Comparison of ENCODE assay signal across 20 mouse cellular contexts in genomic region chr2:160267828-160268453, GRCm38 (mm10).
DNase-seq lines count a peak whose midpoint lies in the region; ATAC-seq and TF ChIP-seq lines count a peak whose summit lies in the region.
"Had no signal": no experiment of that assay in that cellular context is flagged by ENCODE, and none has a peak within 500 bp of the region (broad histone marks: within the 10 kb centered on the region; RNA-seq: fewer than 3 reads in every experiment).

No protein-coding gene starts in this region.

- H3K4me1 ChIP-seq in kidney, adult 2 months (ENCODE audit: control insufficient read depth, insufficient read depth, low read length), result no peaks in the 10 kb centered on the region
- H3K4me1 ChIP-seq in liver, embryonic 16.5 days (ENCODE audit: control insufficient read depth, low read depth, low read length), result no peaks in the 10 kb centered on the region
- H3K4me1 ChIP-seq in liver, embryonic 12.5 days, result no peaks in the 10 kb centered on the region
- H3K4me1 ChIP-seq in liver, postnatal 0 days (ENCODE audit: insufficient read depth), result no peaks in the 10 kb centered on the region
- H3K4me1 ChIP-seq in hindbrain, embryonic 13.5 days (replicated peaks), result no peaks in the 10 kb centered on the region
- H3K4me1 ChIP-seq: embryonic facial prominence, embryonic 13.5 days; hindbrain, embryonic 15.5 days; intestine, embryonic 15.5 days; midbrain, embryonic 13.5 days; neural tube, embryonic 15.5 days had no signal

- TF ChIP-seq EP300 in liver, postnatal 0 days (IDR thresholded peaks at IDR 0.05; ENCODE audit: low read depth), result no peak

- no peaks in the 10 kb centered on the region for H3K27me3 ChIP-seq in kidney, adult 2 months (replicated peaks; ENCODE audit: control insufficient read depth, insufficient read depth, low read length)
- H3K27me3 ChIP-seq in liver, embryonic 16.5 days (ENCODE audit: control insufficient read depth, insufficient read depth, low read depth, low read length), result no peaks in the 10 kb centered on the region
- H3K27me3 ChIP-seq in liver, embryonic 12.5 days (replicated peaks), result no peaks in the 10 kb centered on the region
- no peaks in the 10 kb centered on the region for H3K27me3 ChIP-seq in liver, postnatal 0 days (ENCODE audit: insufficient read depth, low read length)
- no peaks in the 10 kb centered on the region for H3K27me3 ChIP-seq in hindbrain, embryonic 13.5 days
- H3K27me3 ChIP-seq: CH12.LX; heart, embryonic 13.5 days; hindbrain, embryonic 15.5 days; intestine, embryonic 15.5 days; midbrain, embryonic 13.5 days; neural tube, embryonic 15.5 days had no signal

- H3K9me3 ChIP-seq in liver, embryonic 16.5 days (replicated peaks; ENCODE audit: control insufficient read depth, low read length), result no peaks in the 10 kb centered on the region
- no peaks in the 10 kb centered on the region for H3K9me3 ChIP-seq in liver, embryonic 12.5 days (replicated peaks)
- no peaks in the 10 kb centered on the region for H3K9me3 ChIP-seq in liver, postnatal 0 days (ENCODE audit: low read length)
- H3K9me3 ChIP-seq in hindbrain, embryonic 13.5 days, result no peaks in the 10 kb centered on the region
- H3K9me3 ChIP-seq: embryonic facial prominence, embryonic 13.5 days; heart, embryonic 13.5 days; hindbrain, embryonic 15.5 days; intestine, embryonic 15.5 days; midbrain, embryonic 13.5 days; neural tube, embryonic 15.5 days had no signal

- TF ChIP-seq CTCF in kidney, adult 2 months (conservative IDR thresholded peaks at IDR 0.05; ENCODE audit: insufficient read depth, insufficient read length, low read depth, low read length), result no peak
- no peak for TF ChIP-seq CTCF in liver, postnatal 0 days (IDR thresholded peaks at IDR 0.05; ENCODE audit: low read depth)

- no peak overlapping the region for H3K9ac ChIP-seq in liver, embryonic 16.5 days (ENCODE audit: low read depth, low read length)
- no peak overlapping the region for H3K9ac ChIP-seq in liver, embryonic 12.5 days
- no peak overlapping the region for H3K9ac ChIP-seq in liver, postnatal 0 days (replicated peaks)
- no peak overlapping the region for H3K9ac ChIP-seq in hindbrain, embryonic 13.5 days
- H3K9ac ChIP-seq: embryonic facial prominence, embryonic 13.5 days; heart, embryonic 13.5 days; hindbrain, embryonic 15.5 days; intestine, embryonic 15.5 days; midbrain, embryonic 13.5 days; neural tube, embryonic 15.5 days had no signal

- peak; percentile 50; the same call in 1 of the 2 replicates for ATAC-seq in liver, embryonic 16.5 days (ENCODE audit: low read depth)
- no peak for ATAC-seq in liver, embryonic 12.5 days
- ATAC-seq in liver, postnatal 0 days, result peak; percentile 48
- no peak for ATAC-seq in hindbrain, embryonic 13.5 days (ENCODE audit: low FRiP score)
- ATAC-seq: forebrain, embryonic 14.5 days; intestine, embryonic 15.5 days; midbrain, embryonic 13.5 days had no signal

- no peaks in the 10 kb centered on the region for H3K36me3 ChIP-seq in kidney, adult 2 months (ENCODE audit: control insufficient read depth, insufficient read depth, low read length)
- H3K36me3 ChIP-seq in liver, embryonic 16.5 days (ENCODE audit: control insufficient read depth, insufficient read depth), result no peaks in the 10 kb centered on the region
- no peaks in the 10 kb centered on the region for H3K36me3 ChIP-seq in liver, embryonic 12.5 days
- H3K36me3 ChIP-seq in liver, postnatal 0 days (replicated peaks; ENCODE audit: insufficient read depth, low read length), result no peaks in the 10 kb centered on the region
- H3K36me3 ChIP-seq in hindbrain, embryonic 13.5 days, result no peaks in the 10 kb centered on the region
- H3K36me3 ChIP-seq: embryonic facial prominence, embryonic 13.5 days; heart, embryonic 13.5 days; hindbrain, embryonic 15.5 days; intestine, embryonic 15.5 days; midbrain, embryonic 13.5 days; neural tube, embryonic 15.5 days had no signal

- peak; percentile 19 for DNase-seq in kidney, adult 2 months
- DNase-seq in kidney, postnatal 25 days, result no peak
- DNase-seq in liver, postnatal 0 days, result no peak
- no peak for DNase-seq in thymus, postnatal 14 days
- DNase-seq: cerebellum, postnatal 10 days; kidney, postnatal 4 days; lung, adult 2 months; thymus, postnatal 4 days had no signal

- H3K27ac ChIP-seq in kidney, adult 2 months (ENCODE audit: insufficient read depth, low read depth, low read length), result no peak overlapping the region
- H3K27ac ChIP-seq in liver, embryonic 16.5 days (ENCODE audit: low read length), result no peak overlapping the region
- no peak overlapping the region for H3K27ac ChIP-seq in liver, embryonic 12.5 days
- H3K27ac ChIP-seq in liver, postnatal 0 days (ENCODE audit: low read depth), result peak overlapping the region; percentile 29; the same call in 1 of the 2 replicates
- no peak overlapping the region for H3K27ac ChIP-seq in hindbrain, embryonic 13.5 days
- H3K27ac ChIP-seq: embryonic facial prominence, embryonic 13.5 days; heart, embryonic 13.5 days; hindbrain, embryonic 15.5 days; intestine, embryonic 15.5 days; left cerebral cortex, adult 2 months; midbrain, embryonic 13.5 days; neural tube, embryonic 15.5 days had no signal

- H3K4me3 ChIP-seq in kidney, adult 2 months (ENCODE audit: insufficient read depth, low read depth, low read length), result no peak overlapping the region
- H3K4me3 ChIP-seq in liver, embryonic 16.5 days (ENCODE audit: low read depth, low read length), result no peak overlapping the region
- no peak overlapping the region for H3K4me3 ChIP-seq in liver, embryonic 12.5 days
- no peak overlapping the region for H3K4me3 ChIP-seq in liver, postnatal 0 days (ENCODE audit: low read depth, low read length)
- H3K4me3 ChIP-seq in hindbrain, embryonic 13.5 days, result no peak overlapping the region
- H3K4me3 ChIP-seq: embryonic facial prominence, embryonic 13.5 days; heart, embryonic 13.5 days; hindbrain, embryonic 15.5 days; intestine, embryonic 15.5 days; left cerebral cortex, adult 2 months; midbrain, embryonic 13.5 days; neural tube, embryonic 15.5 days had no signal

- no peak overlapping the region for H3K4me2 ChIP-seq in liver, embryonic 16.5 days (ENCODE audit: low read depth, low read length)
- H3K4me2 ChIP-seq in liver, embryonic 12.5 days, result no peak overlapping the region
- no peak overlapping the region for H3K4me2 ChIP-seq in liver, postnatal 0 days (ENCODE audit: low read depth, low read length)
- no peak overlapping the region for H3K4me2 ChIP-seq in hindbrain, embryonic 13.5 days
- H3K4me2 ChIP-seq: embryonic facial prominence, embryonic 13.5 days; heart, embryonic 13.5 days; hindbrain, embryonic 15.5 days; intestine, embryonic 15.5 days; midbrain, embryonic 13.5 days; neural tube, embryonic 15.5 days had no signal

- 79% methylated on average over 11 of the region's 11 CpGs for WGBS in kidney, adult 2 months
- 30% methylated on average over 11 of the region's 11 CpGs for WGBS in liver, embryonic 16.5 days (ENCODE audit: insufficient replicate concordance)
- WGBS in liver, embryonic 12.5 days (ENCODE audit: insufficient replicate concordance), result 47% methylated on average over 11 of the region's 11 CpGs
- 50% methylated on average over 11 of the region's 11 CpGs for WGBS in liver, postnatal 0 days (ENCODE audit: insufficient replicate concordance)
- WGBS in hindbrain, embryonic 13.5 days, result 94% methylated on average over 11 of the region's 11 CpGs

- no peak for TF ChIP-seq POLR2A in kidney, adult 2 months (IDR thresholded peaks at IDR 0.05; ENCODE audit: low read depth, low read length)

Comparison
In these comparisons a context has a peak if more than half of its experiments do, and no peak if none do; other contexts are left out.
1. ATAC-seq: peak in liver, embryonic 16.5 days (single experiment) and liver, postnatal 0 days (single experiment); none in liver, embryonic 12.5 days (single experiment) and hindbrain, embryonic 13.5 days (single experiment).